Mouse (Mus musculus): Measurements from ENCODE around the gene Snapc3. TPM values are rescaled to one million over a fixed set of nuclear protein-coding genes. Genes with fewer than 3 reads are reported as not detected.
A peak's percentile ranks its signal among the peaks of the same experiment; 100 is the strongest.

The Snapc3 gene
- 27.5 and 31.8 TPM in 2 replicates for total RNA-seq (2021)
- long read RNA-seq, transcript Snapc3-201 (9 exons, 1,405 nt) = major isoform, 10 of 23 reads
- long read RNA-seq, partial matches to known transcripts = 0 of 23 reads
- long read RNA-seq, other reads (novel, unspliced or antisense) = 9 of 23 reads

- DNase-seq = peak; percentile 96
Observed at GRCm38 (mm10) chr4:83417160-83417819, at the start of gene Snapc3. Gene Snapc3, plus strand, starts transcription at chr4:83417724.

- no peak for DNase-seq
Observed at GRCm38 (mm10) chr4:83373381-83373780, 44.1 kb upstream of the Snapc3 start.

GRCm38 (mm10) chr4:83375650-83376049 is 41.9 kb upstream of the Snapc3 start:
- no peak for DNase-seq

- no peak for DNase-seq
Observed at GRCm38 (mm10) chr4:83376461-83377015, 41.0 kb upstream of the Snapc3 start.

GRCm38 (mm10) chr4:83379036-83379435 is 38.5 kb upstream of the Snapc3 start:
- DNase-seq = no peak

GRCm38 (mm10) chr4:83379746-83380145 is 37.8 kb upstream of the Snapc3 start:
- no peak for DNase-seq

GRCm38 (mm10) chr4:83380266-83380665 is 37.3 kb upstream of the Snapc3 start:
- no peak for DNase-seq

GRCm38 (mm10) chr4:83383899-83384490 is 33.5 kb upstream of the Snapc3 start:
- peak; percentile 34 for DNase-seq

GRCm38 (mm10) chr4:83385091-83385490 is 32.4 kb upstream of the Snapc3 start:
- DNase-seq = no peak

- no peak for DNase-seq
Observed at GRCm38 (mm10) chr4:83390551-83390950, 27.0 kb upstream of the Snapc3 start.

GRCm38 (mm10) chr4:83391956-83392355 is 25.6 kb upstream of the Snapc3 start:
- DNase-seq = no peak

- DNase-seq = no peak
Observed at GRCm38 (mm10) chr4:83393733-83394132, 23.8 kb upstream of the Snapc3 start.

- peak; percentile 60 for DNase-seq
Observed at GRCm38 (mm10) chr4:83396346-83396745, 21.2 kb upstream of the Snapc3 start.

- no peak for DNase-seq
Observed at GRCm38 (mm10) chr4:83396996-83397770, 20.3 kb upstream of the Snapc3 start.

- DNase-seq = no peak
Observed at GRCm38 (mm10) chr4:83398527-83398926, 19.0 kb upstream of the Snapc3 start.

GRCm38 (mm10) chr4:83400691-83401595 is 16.6 kb upstream of the Snapc3 start:
- no peak for DNase-seq

- no peak for DNase-seq
Observed at GRCm38 (mm10) chr4:83401712-83402111, 15.8 kb upstream of the Snapc3 start.

GRCm38 (mm10) chr4:83407688-83408087 is 9.8 kb upstream of the Snapc3 start:
- no peak for DNase-seq

GRCm38 (mm10) chr4:83409867-83410505 is 7.5 kb upstream of the Snapc3 start:
- DNase-seq = no peak

GRCm38 (mm10) chr4:83412060-83412459 is 5.5 kb upstream of the Snapc3 start:
- no peak for DNase-seq

GRCm38 (mm10) chr4:83414241-83414824 is 3.2 kb upstream of the Snapc3 start:
- no peak for DNase-seq
